Mouse (Mus musculus) cerebellum, adult 9-10 months (tissue): ENCODE data around the gene Icosl.
"Not testable (repeated sequence)": the region's sequence is repeated elsewhere in the genome, so short reads cannot be mapped to it uniquely, and the experiment has no call there.

Source experiments
- DNase-seq: peaks from one replicate; pipeline ENCODE4 v3.0.0; 2022

Icosl gene

GRCm38 (mm10) chr10:78124137-78124536, 55.0 kb downstream of the Icosl start:
- DNase-seq: not testable (repeated sequence)

- not testable (repeated sequence) for DNase-seq
These were observed 56.0 kb downstream of the Icosl start for GRCm38 (mm10) chr10:78125061-78125460.

- no peak for DNase-seq
These were observed 57.2 kb downstream of the Icosl start for GRCm38 (mm10) chr10:78126311-78126710.

- DNase-seq: no peak
These were observed 58.2 kb downstream of the Icosl start for GRCm38 (mm10) chr10:78127046-78127870.

GRCm38 (mm10) chr10:78127931-78128330, 58.8 kb downstream of the Icosl start:
- no peak for DNase-seq

- no peak for DNase-seq
These were observed 59.5 kb downstream of the Icosl start for GRCm38 (mm10) chr10:78128647-78129046.

- DNase-seq: no peak
These were observed 60.3 kb downstream of the Icosl start for GRCm38 (mm10) chr10:78129423-78129822.

GRCm38 (mm10) chr10:78129998-78130397, 60.9 kb downstream of the Icosl start:
- DNase-seq: no peak
